Mouse (Mus musculus) forebrain, embryonic 13.5 days (tissue): ENCODE measurements around the gene Tpgs1. TPM values are rescaled to one million over a fixed set of nuclear protein-coding genes. Genes with fewer than 3 reads are reported as not detected.
A peak's percentile ranks its signal among the peaks of the same experiment; 100 is the strongest.

Source experiments
- ATAC-seq: fragments of 200-750 bp; cut with Nextera tagmentation; 2 replicates; pipeline ENCODE4 v1.8.0; 2017
- H3K27ac ChIP-seq: fragments of 300-500 bp; sonication (generic); 2 replicates; pipeline ENCODE4 v1.5.1; 2015; ENCODE audit warnings: inconsistent platforms, mild to moderate bottlenecking, moderate library complexity
- H3K27me3 ChIP-seq: fragments of 300-500 bp; sonication (generic); 2 replicates; pipeline ENCODE4 v1.6.1; 2015; ENCODE audit warnings: mild to moderate bottlenecking, inconsistent platforms
- H3K36me3 ChIP-seq: fragments of 300-500 bp; sonication (generic); 2 replicates; pipeline ENCODE4 v1.6.1; 2015; ENCODE audit warnings: mild to moderate bottlenecking, inconsistent platforms; ENCODE audit not compliant: poor library complexity, severe bottlenecking
- H3K4me1 ChIP-seq: fragments of 300-500 bp; sonication (generic); 2 replicates; pipeline ENCODE4 v1.6.1; 2015; ENCODE audit warnings: inconsistent platforms
- H3K4me2 ChIP-seq: fragments of 300-500 bp; sonication (generic); 2 replicates; pipeline ENCODE4 v1.6.1; 2015; ENCODE audit warnings: inconsistent platforms, mild to moderate bottlenecking, moderate library complexity
- H3K4me3 ChIP-seq: fragments of 300-500 bp; sonication (generic); 2 replicates; pipeline ENCODE4 v1.5.1; 2015; ENCODE audit warnings: mild to moderate bottlenecking, inconsistent platforms
- H3K9ac ChIP-seq: fragments of 300-500 bp; sonication (generic); 2 replicates; pipeline ENCODE4 v1.6.1; 2015; ENCODE audit warnings: mild to moderate bottlenecking, inconsistent platforms
- H3K9me3 ChIP-seq: fragments of 300-500 bp; sonication (generic); replicated peaks from 2 replicates; pipeline ENCODE4 v1.6.1; 2016; ENCODE audit warnings: inconsistent platforms
- WGBS: fragments of 180-500 bp; shearing (Covaris S2); methylation state at CpG from one replicate; pipeline ENCODE4 v1.1.7; 2015; 5-methylcytosine and 5-hydroxymethylcytosine counted together
- polyA plus RNA-seq: library from polyadenylated mRNA; unstranded; fragments of >200 nt; fragmentation: Nextera tagmentation; extraction: Ambion mirVana; gene quantifications from 2 replicates; pipeline ENCODE4 v1.2.1, GENCODE M21; 2015

The Tpgs1 gene
- polyA plus RNA-seq, 1 experiment from 2014 or later = 67.8 TPM

DNA sequence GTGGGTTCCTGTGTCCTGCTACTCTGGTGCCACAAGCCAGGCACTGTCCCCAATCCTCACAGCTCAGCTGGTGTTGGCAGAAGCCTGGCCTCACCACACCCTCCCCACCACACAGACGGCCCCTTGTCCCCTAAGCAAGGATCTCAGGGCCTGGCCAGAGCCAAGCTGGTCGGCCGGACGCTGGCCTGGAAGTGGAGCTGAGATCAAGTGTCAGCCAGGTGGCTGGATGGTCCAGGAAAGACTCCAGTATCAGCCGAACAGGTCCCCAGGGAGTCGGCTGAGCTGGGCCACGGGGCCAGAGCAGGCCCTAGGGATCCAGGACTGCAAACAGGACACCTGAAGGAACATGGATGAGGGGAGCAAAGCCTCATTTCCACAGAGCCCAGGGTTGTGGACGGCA, 23.5 kb upstream of the Tpgs1 start, which contains the start of gene Odf3l2:
Odf3l2 (minus strand) TSS at position 28 of the 400 bp plus-strand sequence.
- Histone ChIP-seq H3K9ac (no peak within 1 kb of the TSS), H3K4me2 (no peak within 1 kb of the TSS), H3K4me1 (no peaks in the 10 kb centered on the region), H3K36me3 (no peaks in the 10 kb centered on the region), H3K4me3 (no peak within 1 kb of the TSS), H3K27me3 (no peaks in the 10 kb centered on the region), H3K9me3 (no peaks in the 10 kb centered on the region), H3K27ac (no peak within 1 kb of the TSS)
- no peak for ATAC-seq
- 78% methylated on average over 8 of the region's 8 CpGs for WGBS

- no peaks in the 10 kb centered on the region; the same call in 1 of the 2 replicates for H3K27me3 ChIP-seq
- no peak overlapping the region for H3K4me3 ChIP-seq
- no peak overlapping the region for H3K4me2 ChIP-seq
- no peak overlapping the region for H3K9ac ChIP-seq
- peak; percentile 79 for ATAC-seq
- 29% methylated on average over 7 of the region's 7 CpGs for WGBS
- H3K4me1 ChIP-seq = no peaks in the 10 kb centered on the region
- no peak overlapping the region for H3K27ac ChIP-seq
- H3K9me3 ChIP-seq = no peaks in the 10 kb centered on the region
- no peaks in the 10 kb centered on the region for H3K36me3 ChIP-seq
Observed at GRCm38 (mm10) chr10:79649070-79649751, 20.0 kb upstream of the Tpgs1 start.

DNA sequence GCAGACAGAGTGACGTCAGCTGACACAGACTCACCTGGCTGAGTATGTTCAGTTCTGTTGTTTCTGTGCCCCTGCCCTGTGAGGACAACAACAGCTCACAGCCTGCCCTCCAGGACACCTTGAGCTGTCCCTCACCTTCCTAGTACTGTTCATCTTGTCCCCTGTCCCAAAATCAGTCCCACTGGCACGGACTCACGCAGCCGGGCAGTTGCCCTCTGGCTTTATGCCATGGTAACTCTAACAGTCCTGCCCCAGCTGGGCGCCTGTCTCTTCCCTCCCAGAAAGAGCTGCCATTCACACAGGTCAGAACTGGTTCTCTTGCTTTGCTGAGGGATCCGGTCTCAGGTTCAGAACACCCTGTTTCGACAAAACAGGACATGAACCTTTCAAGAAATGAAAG, 16.4 kb upstream of the Tpgs1 start:
- Histone ChIP-seq H3K9ac (no peak overlapping the region), H3K27me3 (no peaks in the 10 kb centered on the region; the same call in 1 of the 2 replicates), H3K4me2 (no peak overlapping the region), H3K9me3 (no peaks in the 10 kb centered on the region), H3K4me3 (no peak overlapping the region), H3K4me1 (peaks cover 7% of the 10 kb centered on the region; the same call in 1 of the 2 replicates), H3K36me3 (no peaks in the 10 kb centered on the region), H3K27ac (no peak overlapping the region)
- 85% methylated on average over 7 of the region's 7 CpGs for WGBS
- ATAC-seq = no peak

- ATAC-seq = peak; percentile 86
- H3K4me2 ChIP-seq = no peak overlapping the region
- no peaks in the 10 kb centered on the region; the same call in 1 of the 2 replicates for H3K27me3 ChIP-seq
- H3K4me3 ChIP-seq = no peak overlapping the region
- H3K36me3 ChIP-seq = no peaks in the 10 kb centered on the region
- peaks cover 7% of the 10 kb centered on the region; the same call in 1 of the 2 replicates for H3K4me1 ChIP-seq
- H3K9me3 ChIP-seq = no peaks in the 10 kb centered on the region
- 35% methylated on average over 1 of the region's 1 CpGs for WGBS
- H3K9ac ChIP-seq = no peak overlapping the region
- 0 out of 2 replicates have a peak overlapping the region, but pooled peaks have one; percentile 6 for H3K27ac ChIP-seq
Observed at GRCm38 (mm10) chr10:79654946-79655395, 14.2 kb upstream of the Tpgs1 start.

- Histone ChIP-seq H3K4me1 (peaks cover 7% of the 10 kb centered on the region; the same call in 1 of the 2 replicates), H3K4me3 (no peak overlapping the region), H3K27me3 (no peaks in the 10 kb centered on the region), H3K9ac (no peak overlapping the region), H3K4me2 (no peak overlapping the region), H3K36me3 (no peaks in the 10 kb centered on the region), H3K27ac (no peak overlapping the region), H3K9me3 (no peaks in the 10 kb centered on the region)
- 21% methylated on average over 4 of the region's 4 CpGs for WGBS
- ATAC-seq = no peak
Observed at GRCm38 (mm10) chr10:79658829-79659228, 10.3 kb upstream of the Tpgs1 start.

DNA sequence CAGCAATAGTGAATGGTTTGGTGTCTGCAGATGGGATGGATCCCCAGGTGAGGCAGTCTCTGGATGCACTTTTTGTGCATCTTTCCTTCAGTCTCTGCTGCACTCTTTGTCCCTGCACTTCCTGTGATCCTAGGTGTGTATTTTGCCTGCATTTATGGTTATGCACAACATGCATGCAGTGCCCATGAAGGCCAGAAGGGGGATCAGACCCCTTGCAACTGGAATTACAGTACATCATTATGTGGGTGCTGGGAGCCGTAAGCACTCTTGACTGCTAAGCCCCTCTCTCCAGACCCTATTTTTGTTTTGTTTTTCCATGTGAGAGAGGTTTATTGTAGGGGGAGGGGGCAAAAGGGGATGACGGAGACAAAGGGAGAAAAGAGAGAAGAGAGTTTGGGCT, 8.9 kb upstream of the Tpgs1 start:
- Histone ChIP-seq H3K36me3 (no peaks in the 10 kb centered on the region), H3K9me3 (no peaks in the 10 kb centered on the region), H3K27me3 (no peaks in the 10 kb centered on the region), H3K9ac (no peak overlapping the region), H3K27ac (no peak overlapping the region), H3K4me2 (no peak overlapping the region), H3K4me1 (peaks cover under 1% of the 10 kb centered on the region; the same call in 1 of the 2 replicates), H3K4me3 (no peak overlapping the region)
- WGBS = 74% methylated on average over 2 of the region's 2 CpGs
- no peak for ATAC-seq

DNA sequence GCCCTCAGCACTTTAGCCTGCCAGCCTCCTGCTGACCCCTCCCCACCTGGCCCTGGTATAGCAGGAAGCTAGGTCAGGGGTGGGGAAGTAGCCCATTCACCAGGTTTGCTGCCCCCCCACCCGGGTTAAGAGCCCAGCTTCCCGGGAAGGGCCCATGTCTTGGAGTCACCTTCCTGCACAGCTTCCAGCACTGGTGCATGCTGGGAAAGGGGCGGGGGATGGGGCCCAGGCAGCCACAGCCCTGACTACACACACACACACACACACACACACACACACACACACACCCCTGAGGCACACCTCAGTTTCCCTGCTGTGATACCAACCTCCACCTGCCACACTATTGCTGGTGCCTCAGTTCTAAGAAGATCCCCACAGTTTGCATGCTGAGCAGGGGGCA, 7.3 kb upstream of the Tpgs1 start:
- WGBS = 38% methylated on average over 2 of the region's 3 CpGs
- Histone ChIP-seq H3K36me3 (no peaks in the 10 kb centered on the region), H3K27ac (no peak overlapping the region)

GRCm38 (mm10) chr10:79664131-79664665, 5.0 kb upstream of the Tpgs1 start, which contains the start of gene Madcam1:
Gene Madcam1, plus strand, starts transcription at chr10:79664559.
- ATAC-seq = no peak; the same call in 1 of the 2 replicates
- WGBS = 8% methylated on average over 13 of the region's 13 CpGs

More for the DNA sequence above, 7.3 kb upstream of the Tpgs1 start:
- Histone ChIP-seq H3K4me2 (no peak overlapping the region), H3K9ac (no peak overlapping the region), H3K27me3 (no peaks in the 10 kb centered on the region), H3K4me3 (no peak overlapping the region), H3K9me3 (no peaks in the 10 kb centered on the region), H3K4me1 (no peaks in the 10 kb centered on the region; the same call in 1 of the 2 replicates)
- no peak for ATAC-seq

DNA sequence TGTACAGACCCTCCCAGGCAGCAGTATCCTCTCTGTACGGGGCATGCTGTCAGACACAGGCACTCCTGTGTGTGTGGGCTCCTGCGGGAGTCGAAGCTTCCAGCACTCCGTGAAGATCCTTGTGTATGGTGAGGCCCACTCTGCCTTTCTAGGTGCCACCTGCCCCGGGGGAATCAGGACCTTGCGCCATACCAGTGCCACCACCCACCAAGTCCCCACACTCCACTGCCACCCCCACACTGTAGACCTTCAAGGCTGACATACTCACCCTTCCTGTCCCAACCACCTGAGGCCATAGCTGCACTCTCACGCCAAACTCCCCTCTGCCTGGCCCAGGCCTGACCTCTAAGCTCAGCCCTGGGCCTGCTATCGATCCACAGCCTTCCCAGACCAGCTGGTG, 4.1 kb upstream of the Tpgs1 start:
- Histone ChIP-seq H3K4me3 (no peak overlapping the region), H3K36me3 (no peaks in the 10 kb centered on the region), H3K27me3 (no peaks in the 10 kb centered on the region), H3K4me1 (peaks cover 8% of the 10 kb centered on the region), H3K9ac (no peak overlapping the region), H3K27ac (no peak overlapping the region), H3K9me3 (no peaks in the 10 kb centered on the region), H3K4me2 (no peak overlapping the region)
- no peak for ATAC-seq
- WGBS = 90% methylated on average over 8 of the region's 8 CpGs

More at GRCm38 (mm10) chr10:79664131-79664665, 5.0 kb upstream of the Tpgs1 start, which contains the start of gene Madcam1:
- no peak within 1 kb of the TSS for H3K9ac ChIP-seq
- no peaks in the 10 kb centered on the region for H3K27me3 ChIP-seq
- H3K9me3 ChIP-seq = no peaks in the 10 kb centered on the region
- peaks cover 6% of the 10 kb centered on the region for H3K4me1 ChIP-seq
- no peaks in the 10 kb centered on the region for H3K36me3 ChIP-seq
- no peak within 1 kb of the TSS for H3K4me3 ChIP-seq
- H3K27ac ChIP-seq = no peak within 1 kb of the TSS
- no peak within 1 kb of the TSS for H3K4me2 ChIP-seq

GRCm38 (mm10) chr10:79666493-79666892, 2.7 kb upstream of the Tpgs1 start:
- WGBS = 78% methylated on average over 9 of the region's 9 CpGs

DNA sequence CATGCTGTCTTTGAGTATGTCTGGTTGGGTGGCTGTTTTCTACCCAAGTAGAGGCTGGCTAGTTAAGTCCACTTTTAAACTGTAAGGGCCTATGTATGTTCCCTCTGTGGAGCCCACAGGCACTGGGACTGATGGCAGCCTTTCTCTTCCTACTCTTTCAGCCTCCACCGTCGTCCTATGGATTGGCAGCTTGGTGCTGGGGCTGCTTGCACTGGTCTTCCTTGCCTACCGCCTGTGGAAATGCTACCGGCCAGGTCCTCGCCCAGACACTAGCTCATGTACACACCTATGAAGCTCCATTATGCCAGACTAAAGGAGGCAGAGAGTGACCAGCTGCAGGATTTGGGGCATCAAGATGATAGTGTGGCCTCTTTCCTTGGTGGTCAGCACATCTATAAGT, 1.1 kb upstream of the Tpgs1 start:
- no peak overlapping the region for H3K4me3 ChIP-seq
- H3K9ac ChIP-seq = peak overlapping the region; percentile 37; the same call in 1 of the 2 replicates
- peaks cover 13% of the 10 kb centered on the region for H3K36me3 ChIP-seq

More at GRCm38 (mm10) chr10:79666493-79666892, 2.7 kb upstream of the Tpgs1 start:
- no peak overlapping the region for H3K9ac ChIP-seq
- H3K4me1 ChIP-seq = peaks cover 23% of the 10 kb centered on the region
- H3K9me3 ChIP-seq = no peaks in the 10 kb centered on the region
- H3K4me2 ChIP-seq = no peak overlapping the region
- H3K27ac ChIP-seq = no peak overlapping the region
- H3K27me3 ChIP-seq = no peaks in the 10 kb centered on the region
- no peaks in the 10 kb centered on the region for H3K36me3 ChIP-seq
- ATAC-seq = no peak
- no peak overlapping the region for H3K4me3 ChIP-seq

DNA sequence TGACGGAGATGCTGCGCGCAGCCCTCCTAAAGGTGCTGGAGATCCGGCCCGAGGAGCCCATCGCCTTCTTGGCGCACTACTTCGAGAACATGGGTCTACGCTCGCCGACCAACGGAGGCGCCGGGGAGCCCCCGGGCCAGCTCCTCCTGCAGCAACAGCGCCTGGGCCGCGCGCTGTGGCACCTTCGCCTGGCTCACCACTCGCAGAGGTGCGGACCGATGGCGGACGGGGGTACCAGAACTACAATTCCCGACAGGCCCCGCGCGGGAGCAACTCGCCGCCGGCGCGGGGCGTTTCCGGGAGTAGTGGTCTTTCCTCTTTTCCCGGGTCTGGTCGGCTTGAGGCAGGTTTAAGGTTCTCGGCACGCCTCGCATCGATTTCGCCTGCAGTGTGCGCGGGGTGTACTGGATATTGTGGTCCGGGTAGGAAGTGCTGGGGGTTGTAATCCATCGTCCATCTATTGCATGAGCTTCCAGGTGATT, 448 bp downstream of the Tpgs1 start:
- H3K4me3 ChIP-seq = peak overlapping the region; percentile 90
- peaks cover 23% of the 10 kb centered on the region for H3K4me1 ChIP-seq
- peaks cover 18% of the 10 kb centered on the region for H3K36me3 ChIP-seq
- peak overlapping the region; percentile 97 for H3K4me2 ChIP-seq
- H3K9ac ChIP-seq = peak overlapping the region; percentile 93
- peak; percentile 72 for ATAC-seq
- peak overlapping the region; percentile 94 for H3K27ac ChIP-seq
- no peaks in the 10 kb centered on the region for H3K9me3 ChIP-seq
- H3K27me3 ChIP-seq = no peaks in the 10 kb centered on the region
- WGBS = 0% methylated on average over 46 of the region's 47 CpGs

More for the DNA sequence above, 1.1 kb upstream of the Tpgs1 start:
- H3K27me3 ChIP-seq = no peaks in the 10 kb centered on the region
- 85% methylated on average over 5 of the region's 5 CpGs for WGBS
- H3K4me2 ChIP-seq = peak overlapping the region; percentile 97
- H3K4me1 ChIP-seq = peaks cover 23% of the 10 kb centered on the region
- ATAC-seq = no peak
- peak overlapping the region; percentile 94 for H3K27ac ChIP-seq
- no peaks in the 10 kb centered on the region for H3K9me3 ChIP-seq
